Mouse (Mus musculus) Patski (cell line): Measurements from ENCODE around the gene Anapc15-ps. TPM values are rescaled to one million over a fixed set of nuclear protein-coding genes. Genes with fewer than 3 reads are reported as not detected.

Experiments used
- ATAC-seq: fragments of 100-300 bp; one replicate; pipeline ENCODE4 v1.8.0; 2021
- CTCF ChIA-PET: fragments of 350-600 bp; sonication (Branson Sonifier 250); formaldehyde crosslinking; loops from one replicate; lab custom pipeline; 2022; ENCODE audit warnings: inconsistent platforms; lab: Charles Lee
- POLR2A ChIA-PET: fragments of 350-600 bp; sonication (Branson Sonifier 250); formaldehyde crosslinking; loops from one replicate; lab custom pipeline; 2022; ENCODE audit warnings: antibody characterized with exemption, inconsistent platforms; lab: Charles Lee
- DNase-seq: peaks from one replicate; pipeline ENCODE4 v3.0.0-alpha.2; 2011; ENCODE audit warnings: low read depth, low spot score
- H3K27me3 ChIP-seq: fragments of 371-371 bp; one replicate; pipeline ENCODE4 v1.5.1; 2021
- CTCF ChIP-seq: fragments of 100-300 bp; IDR thresholded peaks from one replicate; pipeline ENCODE4 v1.5.1; 2021
- in situ Hi-C: fragments of 300-500 bp; cut with MboI; formaldehyde crosslinking; loops from 3 replicates; pipeline ENCODE4 v1.11.1; 2018; ENCODE audit warnings: low pct_unique_long_range_greater_than_20kb, mixed read lengths
- polyA plus RNA-seq: library from polyadenylated mRNA; unstranded; gene quantifications from one replicate; pipeline ENCODE4 v1.2.3, GENCODE M21; 2021

Anapc15-ps gene
- polyA plus RNA-seq, 1 experiment from 2014 or later: 9.5 TPM

DNA sequence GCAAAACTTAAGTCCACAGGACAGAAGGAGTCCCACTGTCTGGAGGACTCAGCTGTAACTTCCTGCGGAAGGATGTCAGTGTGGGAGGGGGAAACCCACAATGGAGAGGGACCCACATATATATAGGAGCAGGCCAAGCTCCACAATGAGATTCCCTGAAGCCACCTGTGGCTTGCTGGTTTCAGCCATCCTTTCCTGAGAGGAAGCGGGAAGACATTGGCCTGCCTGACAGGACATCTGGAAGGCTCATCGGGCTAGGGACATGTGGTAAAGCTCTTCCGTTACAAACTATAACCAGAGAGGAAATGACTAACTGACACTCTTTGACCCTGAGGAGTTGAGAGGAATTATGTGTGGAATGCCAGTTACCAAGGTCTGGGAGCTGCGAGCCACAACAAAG is 34.8 kb upstream of the Anapc15-ps start:
- TF ChIP-seq CTCF: no peak

DNA sequence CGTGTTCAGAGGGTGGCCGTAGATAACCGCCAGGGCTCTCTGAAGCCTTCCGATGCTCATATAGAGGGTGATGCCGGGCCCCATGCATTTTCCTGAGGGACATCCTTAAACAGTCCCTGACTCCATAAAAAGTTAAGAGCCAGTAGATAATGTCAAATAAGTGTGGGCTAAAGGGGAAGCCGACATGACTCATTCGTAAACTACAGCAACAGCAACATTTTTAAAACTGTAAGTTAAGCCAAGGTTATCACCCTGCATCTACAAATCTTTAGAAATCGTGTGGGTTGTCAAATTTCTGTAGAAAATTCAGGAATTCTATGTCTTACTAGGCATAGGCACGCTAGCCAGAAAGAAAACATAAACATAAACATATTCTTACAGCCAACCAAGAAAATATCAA is 33.6 kb upstream of the Anapc15-ps start:
- no peak for TF ChIP-seq CTCF
- DNase-seq (no peak), ATAC-seq (no peak)
- in situ Hi-C loops: no loop called here
- CTCF ChIA-PET: no interaction called here
- POLR2A ChIA-PET: no interaction called here
- H3K27me3 ChIP-seq: no peaks in the 10 kb centered on the region

More for the DNA sequence above, 34.8 kb upstream of the Anapc15-ps start:
- ATAC-seq (peak; percentile 73), DNase-seq (no peak)
- no peaks in the 10 kb centered on the region for H3K27me3 ChIP-seq
- in situ Hi-C loops: no loop called here
- ChIA-PET CTCF (no interaction called here), POLR2A (no interaction called here)

DNA sequence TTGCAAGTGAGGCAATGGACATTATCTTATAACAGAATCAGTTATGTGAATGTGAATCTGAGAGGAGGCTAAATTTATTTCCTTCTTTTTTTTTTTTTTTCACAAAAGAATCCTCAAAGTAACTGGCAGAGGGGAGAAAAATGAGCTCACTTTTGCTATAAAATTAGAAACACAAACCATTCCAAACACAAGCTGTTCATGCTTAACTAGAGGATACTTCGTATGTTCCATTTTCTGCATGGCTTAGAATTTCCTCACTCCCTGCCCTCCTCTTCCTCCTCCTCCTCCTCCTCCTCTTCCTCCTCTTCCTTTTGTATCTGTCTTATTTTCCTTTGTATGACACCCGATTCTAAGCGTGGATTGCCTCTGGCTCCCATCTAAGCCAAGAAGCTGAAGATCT is 32.5 kb upstream of the Anapc15-ps start:
- CTCF ChIA-PET: no interaction called here
- no peaks in the 10 kb centered on the region for H3K27me3 ChIP-seq
- no peak for DNase-seq
- in situ Hi-C loops: no loop called here
- ATAC-seq: no peak
- POLR2A ChIA-PET: no interaction called here
- TF ChIP-seq CTCF: no peak

DNA sequence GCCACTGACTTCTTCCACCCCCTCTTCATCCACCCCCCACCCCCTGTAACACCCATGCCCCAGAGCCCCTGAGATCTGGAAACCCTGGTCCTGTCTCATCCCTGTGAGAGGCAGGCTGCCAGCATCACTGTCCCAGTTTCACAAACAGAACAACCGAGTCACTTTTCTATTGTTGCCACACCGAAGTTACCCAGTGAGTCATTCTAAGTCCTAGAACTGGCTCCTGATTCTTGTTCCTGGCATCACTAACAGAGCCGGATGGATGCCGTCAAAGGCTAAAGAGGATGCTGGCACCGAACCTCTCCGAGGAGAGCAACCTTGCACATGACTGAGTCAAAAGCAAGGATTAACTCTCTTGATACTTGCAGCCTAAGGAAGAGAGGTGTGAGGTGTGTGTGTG is 31.6 kb upstream of the Anapc15-ps start:
- CTCF ChIA-PET: no interaction called here
- no peak for TF ChIP-seq CTCF
- no peak for DNase-seq
- in situ Hi-C loops: no loop called here
- H3K27me3 ChIP-seq: no peaks in the 10 kb centered on the region
- POLR2A ChIA-PET: no interaction called here
- ATAC-seq: no peak

DNA sequence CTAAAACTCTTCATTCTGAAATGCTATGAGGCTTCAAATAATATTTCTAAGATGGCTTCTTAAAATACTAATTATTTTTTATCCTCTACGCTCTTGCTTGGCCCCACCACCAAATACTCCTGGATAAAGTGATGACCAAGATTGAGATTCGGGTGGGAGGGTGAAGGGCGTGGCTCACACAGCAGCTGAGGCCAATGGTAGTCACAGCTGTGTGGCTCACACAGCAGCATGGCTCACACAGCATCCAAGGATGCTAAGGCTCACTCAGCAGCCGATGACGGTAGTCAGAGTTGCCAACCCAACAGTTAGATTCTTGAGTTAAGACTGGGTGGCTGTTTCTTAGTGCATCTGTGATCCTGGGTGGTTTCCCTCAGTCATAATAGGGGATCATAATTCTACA is 30.5 kb upstream of the Anapc15-ps start:
- no peak for TF ChIP-seq CTCF

DNA sequence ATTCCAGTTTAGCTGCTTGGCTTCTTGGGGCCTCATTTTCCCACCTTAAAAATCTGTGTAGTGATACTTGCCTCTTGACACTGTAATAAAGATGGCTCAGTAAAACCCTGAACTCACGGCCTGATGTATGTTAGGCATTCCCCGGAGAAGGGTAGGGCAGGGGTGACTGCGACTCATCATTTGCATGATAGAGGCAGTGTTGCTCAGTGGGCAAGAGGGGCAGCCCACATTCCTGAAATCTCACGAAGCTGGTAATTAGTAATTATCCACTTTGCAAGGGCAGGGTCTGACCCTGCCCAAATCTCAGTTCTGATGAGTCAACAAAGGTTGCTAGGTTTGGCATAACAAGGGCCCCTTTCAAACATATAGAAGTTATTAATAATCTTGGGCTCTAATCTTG is 27.2 kb upstream of the Anapc15-ps start:
- no peak for TF ChIP-seq CTCF
- CTCF ChIA-PET: no interaction called here
- no peak for DNase-seq
- in situ Hi-C loops: no loop called here
- POLR2A ChIA-PET: interaction anchor here (1.1 kb wide), 1 partner anchor 65 kb away, joined by 4 read pairs; no protein-coding TSS in a partner anchor
- no peaks in the 10 kb centered on the region for H3K27me3 ChIP-seq
- ATAC-seq: no peak

More for the DNA sequence above, 30.5 kb upstream of the Anapc15-ps start:
- in situ Hi-C loops: no loop called here
- no peaks in the 10 kb centered on the region for H3K27me3 ChIP-seq
- ATAC-seq (no peak), DNase-seq (no peak)
- CTCF ChIA-PET: no interaction called here
- POLR2A ChIA-PET: no interaction called here

DNA sequence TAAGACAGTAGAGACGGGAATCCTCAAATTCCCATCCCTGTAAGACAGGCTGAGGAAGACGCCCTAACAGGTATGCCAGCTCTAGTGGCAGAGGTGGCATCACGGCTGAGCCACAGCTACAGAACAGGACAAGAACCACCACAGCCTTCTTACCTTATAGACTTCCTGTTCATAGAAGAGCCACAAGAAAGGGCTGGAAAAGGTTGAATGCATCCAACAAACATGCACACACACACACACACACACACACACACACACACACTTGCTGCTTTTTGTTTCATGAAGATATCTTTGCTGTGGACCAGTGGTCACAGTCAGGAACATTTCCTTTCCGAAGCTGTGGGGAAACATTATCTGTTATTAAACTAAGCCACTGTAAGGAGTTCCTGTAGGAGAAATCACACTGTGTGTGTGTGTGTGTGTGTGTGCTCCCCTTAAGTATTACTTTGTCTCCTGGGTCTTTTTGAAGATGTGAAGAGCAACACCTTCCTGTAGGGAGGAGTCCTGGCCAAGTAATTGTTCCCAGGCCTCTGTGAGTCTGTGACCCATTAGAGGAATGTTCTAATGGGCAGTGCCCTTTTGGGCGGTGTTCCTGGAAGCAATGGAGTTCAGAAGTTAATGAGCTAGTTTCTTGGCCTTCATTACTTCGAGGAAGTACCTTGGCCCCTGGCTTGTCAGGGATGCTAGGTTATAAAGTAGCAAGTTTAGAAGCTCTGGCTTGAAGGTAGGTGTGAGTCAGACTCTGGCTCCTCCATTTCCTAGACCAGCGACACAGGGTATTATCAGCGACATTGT is 25.9 kb upstream of the Anapc15-ps start:
- no peak for TF ChIP-seq CTCF
- H3K27me3 ChIP-seq: no peaks in the 10 kb centered on the region
- DNase-seq (no peak), ATAC-seq (no peak)
- in situ Hi-C loops: no loop called here
- CTCF ChIA-PET: interaction anchor here (1.2 kb wide), 1 partner anchor 11 kb away, joined by 3 read pairs; no protein-coding TSS in a partner anchor
- POLR2A ChIA-PET: interaction anchor here (0.5 kb wide), 1 partner anchor 10 kb away, joined by 8 read pairs; no protein-coding TSS in a partner anchor

DNA sequence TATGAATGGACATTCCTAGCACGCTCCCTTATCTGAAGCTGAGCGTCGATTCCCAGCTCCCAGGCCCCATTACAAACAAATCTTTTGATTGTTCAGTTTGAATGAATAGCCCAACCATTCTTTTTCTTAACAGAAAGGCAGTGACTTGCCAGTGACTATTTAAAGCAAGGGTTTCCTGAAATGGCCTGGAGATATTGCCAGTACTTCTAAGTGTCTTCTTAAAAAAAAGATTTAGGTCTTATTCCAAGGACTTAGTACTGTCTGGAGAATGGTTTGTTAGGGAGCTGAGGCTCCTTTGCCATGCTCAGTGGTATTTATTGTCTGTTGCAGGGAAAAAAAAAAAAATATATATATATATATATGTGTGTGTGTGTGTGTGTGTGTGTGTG is 23.0 kb upstream of the Anapc15-ps start:
- POLR2A ChIA-PET: interaction anchor here (0.7 kb wide), 2 partner anchors 32 to 122 kb away, joined by 4 to 6 read pairs; no protein-coding TSS in a partner anchor
- in situ Hi-C loops: no loop called here
- no peaks in the 10 kb centered on the region for H3K27me3 ChIP-seq
- no peak for TF ChIP-seq CTCF
- ATAC-seq: no peak
- DNase-seq: no peak
- CTCF ChIA-PET: no interaction called here

DNA sequence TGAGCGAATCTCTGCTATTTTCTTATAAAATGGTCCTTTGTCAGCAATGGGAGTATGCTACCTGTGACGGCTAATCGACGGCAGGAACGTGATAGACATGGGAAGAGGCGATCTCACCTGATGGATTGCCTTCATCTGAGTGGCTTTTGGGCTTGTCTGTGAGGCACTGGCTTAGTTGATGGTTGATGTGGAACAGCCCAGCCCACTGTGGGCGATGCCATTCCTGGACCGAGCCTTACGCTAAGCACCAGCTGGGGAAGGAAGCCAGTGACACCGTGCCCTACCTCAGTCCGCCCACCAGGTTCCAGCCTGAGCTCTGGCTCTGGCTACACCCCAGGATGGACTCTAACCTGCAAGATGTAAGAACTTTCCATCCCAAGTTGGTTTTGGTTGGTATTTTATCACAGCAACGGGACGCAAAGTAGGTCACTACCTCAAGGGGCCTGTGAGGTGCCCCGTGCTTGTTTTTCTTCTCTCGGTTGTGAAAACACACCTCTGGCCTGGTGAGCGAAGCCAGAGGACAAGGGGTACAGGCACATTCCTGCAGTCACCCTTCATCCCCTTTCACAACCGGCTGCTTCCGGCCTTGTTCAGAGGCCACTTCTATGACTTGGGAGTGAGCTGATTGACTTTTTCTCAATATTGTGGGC is 22.5 kb upstream of the Anapc15-ps start:
- no peak for TF ChIP-seq CTCF
- POLR2A ChIA-PET: interaction anchor here (0.7 kb wide), 1 partner anchor 122 kb away, joined by 4 read pairs; no protein-coding TSS in a partner anchor
- in situ Hi-C loops: no loop called here
- DNase-seq: no peak
- no peak for ATAC-seq
- CTCF ChIA-PET: no interaction called here
- no peaks in the 10 kb centered on the region for H3K27me3 ChIP-seq

DNA sequence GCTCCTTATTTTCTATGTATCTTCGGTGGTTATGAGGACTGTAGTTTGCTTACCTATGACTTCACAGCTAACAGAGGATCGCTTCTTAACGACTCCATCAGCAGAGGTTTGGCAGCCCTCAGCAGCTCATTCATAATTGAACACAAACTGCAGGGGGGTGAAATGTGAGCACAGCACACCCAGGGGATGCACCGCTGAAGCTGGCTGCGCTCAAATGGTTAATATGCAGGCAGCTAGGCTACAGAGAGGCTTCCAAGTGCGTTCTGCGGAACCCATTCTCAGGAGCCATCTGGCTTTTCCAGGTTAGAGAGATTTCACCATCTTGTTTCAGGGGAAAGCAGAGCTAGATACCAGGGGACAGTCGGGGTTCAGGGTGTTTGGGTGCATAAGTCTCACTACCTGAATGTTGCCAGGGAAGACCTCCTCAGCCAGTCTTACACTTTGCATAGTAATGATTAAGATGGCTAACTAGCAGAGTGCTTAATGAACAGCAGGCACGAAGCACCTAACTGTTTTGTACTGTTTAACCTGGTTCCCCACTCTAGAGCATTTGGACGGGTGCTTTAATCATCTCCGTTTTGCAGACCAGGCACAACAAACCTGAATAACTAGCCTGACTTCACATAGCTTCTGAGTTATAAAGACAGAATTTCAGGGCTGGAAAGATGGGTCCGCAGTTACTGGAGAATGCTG is 21.5 kb upstream of the Anapc15-ps start:
- ChIA-PET CTCF (no interaction called here), POLR2A (interaction anchor here (0.7 kb wide), 1 partner anchor 9 kb away, joined by 3 read pairs; no protein-coding TSS in a partner anchor)
- TF ChIP-seq CTCF: no peak
- DNase-seq (no peak), ATAC-seq (no peak)
- in situ Hi-C loops: no loop called here
- no peaks in the 10 kb centered on the region for H3K27me3 ChIP-seq
